Mouse (Mus musculus) lung, postnatal 0 days (tissue): ENCODE measurements around the gene Ccdc136. TPM values are rescaled to one million over a fixed set of nuclear protein-coding genes. Genes with fewer than 3 reads are reported as not detected.

Source experiments
- ATAC-seq: fragments of 200-750 bp; cut with Nextera tagmentation; 2 replicates; pipeline ENCODE4 v1.8.0; 2017; ENCODE audit warnings: moderate library complexity
- DNase-seq: peaks from one replicate; pipeline ENCODE4 v3.0.0-alpha.2; 2016; ENCODE audit warnings: low spot score
- H3K27ac ChIP-seq: fragments of 300-500 bp; sonication (generic); 2 replicates; pipeline ENCODE4 v1.5.1; 2014; ENCODE audit warnings: antibody characterized with exemption, mild to moderate bottlenecking, low read length, mixed read lengths
- H3K27me3 ChIP-seq: fragments of 300-500 bp; sonication (generic); replicated peaks from 2 replicates; pipeline ENCODE4 v1.6.1; 2014; ENCODE audit warnings: low read length, mixed read lengths; ENCODE audit not compliant: insufficient read depth
- H3K36me3 ChIP-seq: fragments of 300-500 bp; sonication (generic); 2 replicates; pipeline ENCODE4 v1.6.1; 2014; ENCODE audit warnings: low read length, mixed read lengths; ENCODE audit not compliant: insufficient read depth
- H3K4me1 ChIP-seq: fragments of 300-500 bp; sonication (generic); 2 replicates; pipeline ENCODE4 v1.6.1; 2014; ENCODE audit warnings: antibody characterized with exemption, low read depth, low read length, mixed read lengths; ENCODE audit not compliant: insufficient read depth
- H3K4me2 ChIP-seq: fragments of 300-500 bp; sonication (generic); replicated peaks from 2 replicates; pipeline ENCODE4 v1.6.1; 2014; ENCODE audit warnings: low read depth, mild to moderate bottlenecking, low read length, moderate library complexity, mixed read lengths
- H3K4me3 ChIP-seq: fragments of 300-500 bp; sonication (generic); 2 replicates; pipeline ENCODE4 v1.5.1; 2014; ENCODE audit warnings: low read depth, low read length
- H3K9ac ChIP-seq: fragments of 300-500 bp; sonication (generic); replicated peaks from 2 replicates; pipeline ENCODE4 v1.6.1; 2014; ENCODE audit warnings: low read depth, mild to moderate bottlenecking
- H3K9me3 ChIP-seq: fragments of 300-500 bp; sonication (generic); 2 replicates; pipeline ENCODE4 v1.6.1; 2016; ENCODE audit warnings: low read length, mixed read lengths
- CTCF ChIP-seq: IDR thresholded peaks from 2 replicates; pipeline ENCODE4 v1.5.1; 2016; ENCODE audit warnings: antibody characterized with exemption, mild to moderate bottlenecking
- EP300 ChIP-seq: IDR thresholded peaks from 2 replicates; pipeline ENCODE4 v1.6.1; 2016; ENCODE audit warnings: antibody characterized with exemption, mild to moderate bottlenecking, control low read depth
- WGBS: fragments of 180-500 bp; shearing (Covaris S2); extraction: QIAGEN DNeasy Blood & Tissue Kit; methylation state at CpG from one replicate; pipeline ENCODE4 v1.1.7; 2014; 5-methylcytosine and 5-hydroxymethylcytosine counted together
- polyA plus RNA-seq: library from polyadenylated mRNA; unstranded; fragments of >200 nt; fragmentation: Nextera tagmentation; extraction: Ambion mirVana; gene quantifications from 2 replicates; pipeline ENCODE4 v1.2.1, GENCODE M21; 2015

Gene Ccdc136
- polyA plus RNA-seq, 1 experiment from 2014 or later = 3.0 TPM

- no peak overlapping the region for H3K4me3 ChIP-seq
- peaks cover 13% of the 10 kb centered on the region for H3K27me3 ChIP-seq
- H3K9me3 ChIP-seq = no peaks in the 10 kb centered on the region
- ATAC-seq (no peak), DNase-seq (peak; percentile 10)
- H3K4me2 ChIP-seq = peak overlapping the region; percentile 90
- no peak for TF ChIP-seq EP300
- TF ChIP-seq CTCF = no peak
- no peaks in the 10 kb centered on the region for H3K36me3 ChIP-seq
- no peak overlapping the region for H3K27ac ChIP-seq
- 13% methylated on average over 6 of the region's 6 CpGs for WGBS
- H3K9ac ChIP-seq = no peak overlapping the region
- H3K4me1 ChIP-seq = peaks cover 2% of the 10 kb centered on the region; the same call in 1 of the 2 replicates
Measured at GRCm38 (mm10) chr6:29397575-29397974, 1.5 kb downstream of the Ccdc136 start.

GRCm38 (mm10) chr6:29399851-29400250 lies 3.7 kb downstream of the Ccdc136 start:
- Histone ChIP-seq H3K4me1 (peaks cover 2% of the 10 kb centered on the region; the same call in 1 of the 2 replicates), H3K27ac (no peak overlapping the region), H3K27me3 (peaks cover 12% of the 10 kb centered on the region; the same call in 1 of the 2 replicates), H3K9me3 (no peaks in the 10 kb centered on the region), H3K4me2 (no peak overlapping the region), H3K9ac (no peak overlapping the region), H3K4me3 (no peak overlapping the region), H3K36me3 (no peaks in the 10 kb centered on the region)
- TF ChIP-seq EP300 (no peak), CTCF (no peak)
- no peak for ATAC-seq
- 87% methylated on average over 4 of the region's 4 CpGs for WGBS
- DNase-seq = no peak

GRCm38 (mm10) chr6:29402693-29403342 lies 6.7 kb downstream of the Ccdc136 start:
- Histone ChIP-seq H3K4me1 (no peaks in the 10 kb centered on the region), H3K4me2 (no peak overlapping the region), H3K9me3 (no peaks in the 10 kb centered on the region), H3K27me3 (0 out of 2 replicates have a peak, but pooled peaks cover 6% of the 10 kb centered on the region), H3K4me3 (no peak overlapping the region), H3K27ac (no peak overlapping the region), H3K36me3 (no peaks in the 10 kb centered on the region), H3K9ac (no peak overlapping the region)
- ATAC-seq (no peak), DNase-seq (no peak)
- TF ChIP-seq CTCF (peak; percentile 24; the same call in 1 of the 2 replicates), EP300 (no peak)
- WGBS = 7% methylated on average over 33 of the region's 34 CpGs

GRCm38 (mm10) chr6:29406412-29406811 lies 10.3 kb downstream of the Ccdc136 start:
- DNase-seq (no peak), ATAC-seq (no peak)
- H3K36me3 ChIP-seq = no peaks in the 10 kb centered on the region
- H3K4me1 ChIP-seq = no peaks in the 10 kb centered on the region
- H3K27me3 ChIP-seq = 0 out of 2 replicates have a peak, but pooled peaks cover 6% of the 10 kb centered on the region
- H3K9ac ChIP-seq = no peak overlapping the region
- 80% methylated on average over 6 of the region's 6 CpGs for WGBS
- no peak overlapping the region for H3K27ac ChIP-seq
- H3K9me3 ChIP-seq = no peaks in the 10 kb centered on the region
- TF ChIP-seq EP300 (no peak), CTCF (no peak)
- H3K4me3 ChIP-seq = no peak overlapping the region
- no peak overlapping the region for H3K4me2 ChIP-seq

- H3K9me3 ChIP-seq = no peaks in the 10 kb centered on the region
- no peaks in the 10 kb centered on the region for H3K4me1 ChIP-seq
- DNase-seq (peak; percentile 28), ATAC-seq (no peak)
- H3K27ac ChIP-seq = no peak overlapping the region
- TF ChIP-seq EP300 (no peak), CTCF (no peak)
- WGBS = 66% methylated on average over 9 of the region's 9 CpGs
- H3K9ac ChIP-seq = no peak overlapping the region
- no peak overlapping the region for H3K4me2 ChIP-seq
- no peaks in the 10 kb centered on the region for H3K27me3 ChIP-seq
- no peak overlapping the region for H3K4me3 ChIP-seq
- no peaks in the 10 kb centered on the region for H3K36me3 ChIP-seq
Measured at GRCm38 (mm10) chr6:29415446-29415845, 19.3 kb downstream of the Ccdc136 start.

- Histone ChIP-seq H3K36me3 (no peaks in the 10 kb centered on the region), H3K4me1 (no peaks in the 10 kb centered on the region), H3K27me3 (no peaks in the 10 kb centered on the region), H3K4me2 (no peak overlapping the region), H3K27ac (no peak overlapping the region), H3K4me3 (no peak overlapping the region), H3K9me3 (no peaks in the 10 kb centered on the region), H3K9ac (no peak overlapping the region)
- TF ChIP-seq EP300 (no peak), CTCF (no peak)
- ATAC-seq = no peak
- WGBS = 70% methylated on average over 2 of the region's 2 CpGs
- DNase-seq = no peak
Measured at GRCm38 (mm10) chr6:29420596-29420995, 24.5 kb downstream of the Ccdc136 start.
